Mouse (Mus musculus): ENCODE results near the gene Olfr18.
"Not testable (repeated sequence)": the region's sequence is repeated elsewhere in the genome, so short reads cannot be mapped to it uniquely, and the experiment has no call there.

Gene Olfr18

GRCm38 (mm10) chr9:20335994-20336393 is at the start of gene Olfr18:
Gene Olfr18 (minus strand): TSS chr9:20336094.
- DNase-seq (ENCODE audit: low read depth, low spot score), result no peak

- DNase-seq (ENCODE audit: low read depth, low spot score), result no peak
Observed at GRCm38 (mm10) chr9:20385343-20385703, 49.4 kb upstream of the Olfr18 start.

- DNase-seq (ENCODE audit: low read depth, low spot score), result peak; percentile 95
Observed at GRCm38 (mm10) chr9:20384532-20385342, 48.8 kb upstream of the Olfr18 start, which contains the start of gene Zfp560. Gene Zfp560 (minus strand): TSS chr9:20385177.

GRCm38 (mm10) chr9:20383659-20384058 is 47.8 kb upstream of the Olfr18 start:
- no peak for DNase-seq (ENCODE audit: low read depth, low spot score)

- no peak for DNase-seq (ENCODE audit: low read depth, low spot score)
Observed at GRCm38 (mm10) chr9:20374712-20375111, 38.8 kb upstream of the Olfr18 start.

- DNase-seq (ENCODE audit: low read depth, low spot score), result no peak
Observed at GRCm38 (mm10) chr9:20367311-20367710, 31.4 kb upstream of the Olfr18 start.

GRCm38 (mm10) chr9:20348501-20348900 is 12.6 kb upstream of the Olfr18 start:
- no peak for DNase-seq (ENCODE audit: low read depth, low spot score)

- DNase-seq (ENCODE audit: low read depth, low spot score), result no peak
Observed at GRCm38 (mm10) chr9:20298232-20298631, 37.7 kb downstream of the Olfr18 start, which contains the start of gene Olfr873. Gene Olfr873 (plus strand): TSS chr9:20298532.

GRCm38 (mm10) chr9:20295562-20295961 is 40.3 kb downstream of the Olfr18 start:
- DNase-seq (ENCODE audit: low read depth, low spot score), result not testable (repeated sequence)

- DNase-seq (ENCODE audit: low read depth, low spot score), result no peak
Observed at GRCm38 (mm10) chr9:20282051-20282450, 53.8 kb downstream of the Olfr18 start, which contains the start of gene Olfr39. Gene Olfr39 (plus strand): TSS chr9:20282351.
